Mouse (Mus musculus): Measurements from ENCODE around the gene E2f6.

GRCm38 (mm10) chr12:16789199-16789598, 21.6 kb upstream of the E2f6 start:
- TF ChIP-seq CTCF (conservative IDR thresholded peaks at IDR 0.05; ENCODE audit: low read length) = no peak
- no peak for TF ChIP-seq POU5F1 (IDR thresholded peaks at IDR 0.05; ENCODE audit: borderline replicate concordance, low read length)
- no peak for TF ChIP-seq NANOG (IDR thresholded peaks at IDR 0.05; ENCODE audit: borderline replicate concordance, low read length)
